Comparison of ENCODE assay signal across 8 mouse cellular contexts in the genomic region with DNA sequence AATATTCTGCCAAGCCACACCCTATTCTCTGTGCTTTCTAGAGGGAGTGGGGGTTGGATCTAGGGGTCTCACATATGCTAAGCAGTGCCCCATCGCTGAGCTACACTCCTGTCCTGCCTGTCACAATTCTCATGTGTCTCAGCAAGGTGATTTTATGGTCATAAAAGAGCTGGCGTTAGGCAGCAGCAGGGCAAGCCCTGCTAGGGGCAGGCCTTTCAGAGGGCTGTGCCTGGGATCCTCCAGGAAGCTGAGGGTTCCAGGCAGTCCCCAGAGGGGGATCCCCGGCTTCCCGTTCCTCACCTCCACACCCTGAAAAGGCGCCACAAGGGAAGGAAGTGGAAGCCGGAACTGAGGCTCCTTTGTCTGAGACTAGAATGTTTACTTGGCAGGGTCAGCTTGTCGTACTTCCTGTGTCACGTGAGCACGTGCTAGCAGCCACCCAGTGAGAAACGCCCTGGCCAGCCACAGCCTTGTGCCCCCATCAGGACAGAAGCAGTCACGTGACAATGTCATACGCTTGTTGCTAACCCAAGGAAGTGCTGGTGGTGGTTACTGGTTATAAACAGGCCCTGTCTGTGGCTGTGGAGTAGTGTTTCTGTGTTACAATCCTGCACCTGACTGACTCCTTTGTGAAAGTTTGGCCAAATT.
DNase-seq lines count a peak whose midpoint lies in the region; ATAC-seq lines count a peak whose summit lies in the region.

No protein-coding gene starts in this region.

- H3K36me3 ChIP-seq in forebrain, embryonic 13.5 days (ENCODE audit: poor library complexity, severe bottlenecking): no peaks in the 10 kb centered on the region
- no peaks in the 10 kb centered on the region for H3K36me3 ChIP-seq in limb, embryonic 12.5 days
- no peaks in the 10 kb centered on the region for H3K36me3 ChIP-seq in midbrain, embryonic 12.5 days
- no peaks in the 10 kb centered on the region for H3K36me3 ChIP-seq in stomach, embryonic 16.5 days (ENCODE audit: control insufficient read depth, insufficient read depth, low read length)

- H3K4me3 ChIP-seq in forebrain, embryonic 13.5 days: no peak overlapping the region
- peak overlapping the region; percentile 29 for H3K4me3 ChIP-seq in limb, embryonic 12.5 days (replicated peaks)
- H3K4me3 ChIP-seq in midbrain, embryonic 12.5 days: peak overlapping the region; percentile 24
- H3K4me3 ChIP-seq in stomach, embryonic 16.5 days (replicated peaks; ENCODE audit: low read length): peak overlapping the region; percentile 4

- peak; percentile 48 for ATAC-seq in forebrain, embryonic 13.5 days
- ATAC-seq in hematopoietic stem cell, adult 5-6 weeks (replicated peaks in 1 of 2; ENCODE audit: insufficient read depth in 1 of 2, low FRiP score in 2 of 2, low TSS enrichment in 1 of 2, low read depth in 1 of 2, poor library complexity in 2 of 2, severe bottlenecking in 2 of 2): peak; percentile 97 to 99
- peak; percentile 83 for ATAC-seq in limb, embryonic 12.5 days (ENCODE audit: insufficient number of reproducible peaks, insufficient read depth, low FRiP score, low TSS enrichment, low read depth)
- peak; percentile 70 for ATAC-seq in midbrain, embryonic 12.5 days (ENCODE audit: low FRiP score, low read depth)
- ATAC-seq in stomach, embryonic 16.5 days (ENCODE audit: insufficient read depth, low FRiP score): peak; percentile 81; the same call in 1 of the 2 replicates

- no peaks in the 10 kb centered on the region for H3K9me3 ChIP-seq in forebrain, embryonic 13.5 days (replicated peaks)
- H3K9me3 ChIP-seq in limb, embryonic 12.5 days: peaks cover 8% of the 10 kb centered on the region; the same call in 1 of the 2 replicates
- H3K9me3 ChIP-seq in midbrain, embryonic 12.5 days: no peaks in the 10 kb centered on the region
- no peaks in the 10 kb centered on the region for H3K9me3 ChIP-seq in stomach, embryonic 16.5 days (replicated peaks; ENCODE audit: control insufficient read depth, low read length)

- 22% methylated on average over 12 of the region's 12 CpGs for WGBS in forebrain, embryonic 13.5 days
- WGBS in limb, embryonic 12.5 days: 14% methylated on average over 12 of the region's 12 CpGs
- 28% methylated on average over 12 of the region's 12 CpGs for WGBS in midbrain, embryonic 12.5 days
- WGBS in stomach, embryonic 16.5 days: 18% methylated on average over 12 of the region's 12 CpGs

- DNase-seq in urinary bladder, postnatal 25 days (ENCODE audit: low spot score): peak; percentile 7
- DNase-seq in urinary bladder, adult 2 months (ENCODE audit: low spot score): no peak
- no peak for DNase-seq in cerebellum, adult 11-12 months

- H3K4me2 ChIP-seq in forebrain, embryonic 13.5 days: peak overlapping the region; percentile 41
- H3K4me2 ChIP-seq in limb, embryonic 12.5 days: peak overlapping the region; percentile 56
- peak overlapping the region; percentile 41 for H3K4me2 ChIP-seq in midbrain, embryonic 12.5 days (replicated peaks)
- peak overlapping the region; percentile 38 for H3K4me2 ChIP-seq in stomach, embryonic 16.5 days (ENCODE audit: low read depth, low read length)

- no peak overlapping the region for H3K27ac ChIP-seq in forebrain, embryonic 13.5 days
- peak overlapping the region; percentile 86 for H3K27ac ChIP-seq in limb, embryonic 12.5 days
- H3K27ac ChIP-seq in midbrain, embryonic 12.5 days (replicated peaks): no peak overlapping the region; the same call in 1 of the 2 replicates
- H3K27ac ChIP-seq in stomach, embryonic 16.5 days (ENCODE audit: low read length): peak overlapping the region; percentile 31; the same call in 1 of the 2 replicates

- peaks cover 53% of the 10 kb centered on the region for H3K27me3 ChIP-seq in forebrain, embryonic 13.5 days
- peaks cover 26% of the 10 kb centered on the region for H3K27me3 ChIP-seq in limb, embryonic 12.5 days
- H3K27me3 ChIP-seq in midbrain, embryonic 12.5 days: peaks cover 67% of the 10 kb centered on the region
- H3K27me3 ChIP-seq in stomach, embryonic 16.5 days (ENCODE audit: control insufficient read depth, insufficient read depth, low read length): peaks cover 17% of the 10 kb centered on the region

- no peak overlapping the region for H3K9ac ChIP-seq in forebrain, embryonic 13.5 days
- no peak overlapping the region; the same call in 1 of the 2 replicates for H3K9ac ChIP-seq in limb, embryonic 12.5 days (replicated peaks)
- no peak overlapping the region for H3K9ac ChIP-seq in midbrain, embryonic 12.5 days (replicated peaks)
- H3K9ac ChIP-seq in stomach, embryonic 16.5 days (ENCODE audit: low read length): peak overlapping the region; percentile 4; the same call in 1 of the 2 replicates

- H3K4me1 ChIP-seq in forebrain, embryonic 13.5 days: no peaks in the 10 kb centered on the region
- H3K4me1 ChIP-seq in limb, embryonic 12.5 days (replicated peaks): peaks cover 7% of the 10 kb centered on the region
- peaks cover 6% of the 10 kb centered on the region; the same call in 1 of the 2 replicates for H3K4me1 ChIP-seq in midbrain, embryonic 12.5 days
- H3K4me1 ChIP-seq in stomach, embryonic 16.5 days (ENCODE audit: control insufficient read depth, insufficient read depth, low read length): 0 out of 2 replicates have a peak, but pooled peaks cover 5% of the 10 kb centered on the region

Comparison
In these comparisons a context has a peak if more than half of its experiments do, and no peak if none do; other contexts are left out.
1. ATAC-seq: peak in every context shown above with its lines; median percentile 98 in hematopoietic stem cell, adult 5-6 weeks; 83 in limb, embryonic 12.5 days; 81 in stomach, embryonic 16.5 days; 70 in midbrain, embryonic 12.5 days; 48 in forebrain, embryonic 13.5 days.
2. H3K27ac ChIP-seq: peak in limb, embryonic 12.5 days (single experiment) and stomach, embryonic 16.5 days (single experiment); none in forebrain, embryonic 13.5 days (single experiment) and midbrain, embryonic 12.5 days (single experiment).
3. Peak in every context shown above with its lines, with median percentiles within 50 percentile points of each other: H3K4me2 ChIP-seq.